Comparison of ENCODE assay signal across 10 mouse cellular contexts in the genomic region with DNA sequence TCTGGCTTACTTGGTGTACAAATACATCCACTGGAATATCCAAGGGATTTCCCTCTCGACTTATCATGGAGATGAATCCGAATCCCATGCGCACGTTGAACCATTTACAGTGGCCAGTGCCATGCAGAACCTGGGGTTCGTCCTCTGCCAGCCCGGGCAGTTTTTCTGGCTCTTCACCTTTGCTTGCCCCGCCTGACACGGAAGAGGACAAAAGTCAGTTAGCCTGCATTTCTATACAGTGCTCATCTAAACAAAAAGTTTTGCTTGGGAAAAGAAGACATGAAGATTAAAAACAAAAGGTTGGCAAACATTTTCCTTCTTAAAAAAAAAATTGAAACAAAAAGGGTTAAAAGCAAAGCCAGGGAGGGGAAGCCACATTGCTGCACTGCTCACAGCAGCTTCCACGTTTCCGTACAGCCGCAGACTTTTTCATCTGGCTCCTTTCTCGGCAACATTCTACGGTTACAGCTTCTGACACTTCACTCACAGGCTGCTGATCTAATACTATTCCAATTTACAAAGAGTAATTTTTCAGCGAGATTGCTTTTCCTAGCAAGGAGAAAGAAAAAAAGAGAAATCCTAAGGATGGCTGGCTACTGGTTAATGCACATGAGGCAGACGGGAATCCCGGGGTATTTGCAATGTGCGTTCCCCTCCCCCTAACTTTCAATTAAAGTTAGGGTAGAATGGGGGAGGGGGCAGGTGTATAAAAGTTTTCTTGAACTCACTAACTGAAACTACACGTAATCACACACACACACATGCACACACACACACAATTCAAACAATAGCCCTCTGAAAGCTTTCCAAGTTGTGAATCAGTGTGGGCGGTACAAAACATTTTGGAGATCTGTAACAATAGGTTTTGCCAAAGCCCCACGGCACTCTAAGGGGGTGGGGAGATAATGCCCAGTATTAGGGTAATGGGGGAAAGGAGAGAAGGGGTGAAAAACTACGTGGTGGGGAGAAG. TPM values are rescaled to one million over a fixed set of nuclear protein-coding genes. Genes with fewer than 3 reads are reported as not detected.
DNase-seq lines count a peak whose midpoint lies in the region; ATAC-seq and TF ChIP-seq lines count a peak whose summit lies in the region.
"Had no signal": no experiment of that assay in that cellular context is flagged by ENCODE, and none has a peak within 500 bp of the region (broad histone marks: within the 10 kb centered on the region; RNA-seq: fewer than 3 reads in every experiment).

No protein-coding gene starts in this region.

- no peak overlapping the region for H3K27ac ChIP-seq in kidney, embryonic 14.5 days (ENCODE audit: low read depth, low read length)
- no peak overlapping the region for H3K27ac ChIP-seq in embryonic facial prominence, embryonic 15.5 days (replicated peaks)
- no peak overlapping the region for H3K27ac ChIP-seq in intestine, postnatal 0 days (ENCODE audit: low read depth, low read length)
- no peak overlapping the region for H3K27ac ChIP-seq in neural tube, embryonic 14.5 days (ENCODE audit: low read depth, low read length)

- TF ChIP-seq CTCF in intestine, postnatal 0 days (IDR thresholded peaks at IDR 0.05; ENCODE audit: low read depth): no peak

- H3K4me3 ChIP-seq in kidney, embryonic 14.5 days (ENCODE audit: low read length): peak overlapping the region; percentile 56
- H3K4me3 ChIP-seq in embryonic facial prominence, embryonic 15.5 days (replicated peaks): peak overlapping the region; percentile 32
- peak overlapping the region; percentile 29 for H3K4me3 ChIP-seq in intestine, postnatal 0 days (ENCODE audit: low read depth, low read length)
- peak overlapping the region; percentile 28 for H3K4me3 ChIP-seq in neural tube, embryonic 14.5 days (ENCODE audit: low read depth, low read length)

- H3K4me2 ChIP-seq in kidney, embryonic 14.5 days (replicated peaks; ENCODE audit: low read depth, low read length): peak overlapping the region; percentile 73
- peak overlapping the region; percentile 46 for H3K4me2 ChIP-seq in embryonic facial prominence, embryonic 15.5 days (replicated peaks)
- H3K4me2 ChIP-seq in intestine, postnatal 0 days (replicated peaks; ENCODE audit: low read depth): peak overlapping the region; percentile 64
- peak overlapping the region; percentile 53 for H3K4me2 ChIP-seq in neural tube, embryonic 14.5 days (ENCODE audit: low read depth, low read length)

- peaks cover 5% of the 10 kb centered on the region; the same call in 1 of the 2 replicates for H3K4me1 ChIP-seq in kidney, embryonic 14.5 days (ENCODE audit: control insufficient read depth, insufficient read depth, low read length)
- peaks cover 16% of the 10 kb centered on the region for H3K4me1 ChIP-seq in embryonic facial prominence, embryonic 15.5 days
- H3K4me1 ChIP-seq in intestine, postnatal 0 days (replicated peaks; ENCODE audit: control insufficient read depth, insufficient read depth, low read length): no peaks in the 10 kb centered on the region
- H3K4me1 ChIP-seq in neural tube, embryonic 14.5 days (ENCODE audit: control insufficient read depth, insufficient read depth, low read length): peaks cover 15% of the 10 kb centered on the region; the same call in 1 of the 2 replicates

- WGBS in kidney, embryonic 14.5 days: under 1% methylated on average over 21 of the region's 21 CpGs
- WGBS in embryonic facial prominence, embryonic 15.5 days: under 1% methylated on average over 21 of the region's 21 CpGs
- WGBS in intestine, postnatal 0 days: 2% methylated on average over 21 of the region's 21 CpGs
- 2% methylated on average over 21 of the region's 21 CpGs for WGBS in neural tube, embryonic 14.5 days

- DNase-seq in kidney, adult 18-20 months: no peak
- DNase-seq in frontal cortex, postnatal 36 days (ENCODE audit: low spot score in 2 of 2): no peak
- no peak for DNase-seq in thymus, adult 18-20 months
- no peak for DNase-seq in cerebellum, postnatal 14 days

- no peaks in the 10 kb centered on the region for H3K9me3 ChIP-seq in kidney, embryonic 14.5 days (ENCODE audit: control insufficient read depth, low read length)
- no peaks in the 10 kb centered on the region for H3K9me3 ChIP-seq in embryonic facial prominence, embryonic 15.5 days (replicated peaks)
- H3K9me3 ChIP-seq in intestine, postnatal 0 days (ENCODE audit: control insufficient read depth): no peaks in the 10 kb centered on the region
- H3K9me3 ChIP-seq in neural tube, embryonic 14.5 days (ENCODE audit: control insufficient read depth, low read length): no peaks in the 10 kb centered on the region

- H3K9ac ChIP-seq in kidney, embryonic 14.5 days (ENCODE audit: low read depth, low read length): peak overlapping the region; percentile 59
- H3K9ac ChIP-seq in embryonic facial prominence, embryonic 15.5 days: no peak overlapping the region
- H3K9ac ChIP-seq in intestine, postnatal 0 days (ENCODE audit: low read depth, low read length): no peak overlapping the region
- peak overlapping the region; percentile 18; the same call in 1 of the 2 replicates for H3K9ac ChIP-seq in neural tube, embryonic 14.5 days (replicated peaks; ENCODE audit: low read depth, low read length)

- peaks cover 25% of the 10 kb centered on the region for H3K27me3 ChIP-seq in kidney, embryonic 14.5 days (ENCODE audit: control insufficient read depth, insufficient read depth, low read length)
- peaks cover 27% of the 10 kb centered on the region for H3K27me3 ChIP-seq in embryonic facial prominence, embryonic 15.5 days
- H3K27me3 ChIP-seq in intestine, postnatal 0 days (replicated peaks; ENCODE audit: control insufficient read depth, insufficient read depth, low read length): peaks cover 34% of the 10 kb centered on the region
- H3K27me3 ChIP-seq in neural tube, embryonic 14.5 days (ENCODE audit: control insufficient read depth, insufficient read depth, low read length): no peaks in the 10 kb centered on the region

- H3K36me3 ChIP-seq in kidney, embryonic 14.5 days (ENCODE audit: control insufficient read depth, insufficient read depth, low read length): no peaks in the 10 kb centered on the region
- H3K36me3 ChIP-seq in embryonic facial prominence, embryonic 15.5 days: no peaks in the 10 kb centered on the region
- H3K36me3 ChIP-seq in intestine, postnatal 0 days (ENCODE audit: control insufficient read depth, insufficient read depth): no peaks in the 10 kb centered on the region
- no peaks in the 10 kb centered on the region for H3K36me3 ChIP-seq in neural tube, embryonic 14.5 days (ENCODE audit: control insufficient read depth, insufficient read depth, low read length)

- ATAC-seq in kidney, embryonic 14.5 days (ENCODE audit: low FRiP score, low TSS enrichment): peak; percentile 71
- ATAC-seq in embryonic facial prominence, embryonic 15.5 days (ENCODE audit: insufficient number of reproducible peaks, low FRiP score, low TSS enrichment, low read depth): no peak
- ATAC-seq in intestine, postnatal 0 days: no peak
- ATAC-seq in neural tube, embryonic 14.5 days (ENCODE audit: low read depth): peak; percentile 60
- ATAC-seq: Patski had no signal

RNA-seq across cellular contexts. Expression of a gene that starts 16.9 kb away (rescaled TPM):
- 1.8 and 3.1 TPM in 2 replicates for polyA plus RNA-seq in kidney, embryonic 14.5 days (2014; fragmentation: Nextera tagmentation; extraction: Ambion mirVana)
- polyA plus RNA-seq in embryonic facial prominence, embryonic 15.5 days (2015; fragmentation: Nextera tagmentation; extraction: Ambion mirVana): 0.39 and 0.68 TPM in 2 replicates
- 0.12 and 0.25 TPM in 2 replicates for polyA plus RNA-seq in intestine, postnatal 0 days (2015; fragmentation: Nextera tagmentation; extraction: Ambion mirVana)
- polyA plus RNA-seq in neural tube, embryonic 14.5 days (2014; fragmentation: Nextera tagmentation; extraction: Ambion mirVana): 12.7 and 12.9 TPM in 2 replicates
- polyA plus RNA-seq: large intestine, adult 2 months; Patski had no signal

Comparison
In these comparisons a context has a peak if more than half of its experiments do, and no peak if none do; other contexts are left out.
1. ATAC-seq: peak in kidney, embryonic 14.5 days (single experiment) and neural tube, embryonic 14.5 days (single experiment); none in embryonic facial prominence, embryonic 15.5 days (single experiment) and intestine, postnatal 0 days (single experiment).
2. H3K9ac ChIP-seq: peak in kidney, embryonic 14.5 days (single experiment) and neural tube, embryonic 14.5 days (single experiment); none in embryonic facial prominence, embryonic 15.5 days (single experiment) and intestine, postnatal 0 days (single experiment).
3. Peak in every context shown above with its lines, with median percentiles within 50 percentile points of each other: H3K4me2 ChIP-seq and H3K4me3 ChIP-seq.